Mouse (Mus musculus): ENCODE measurements around the gene Kars. TPM values are rescaled to one million over a fixed set of nuclear protein-coding genes. Genes with fewer than 3 reads are reported as not detected.

Gene Kars
- total and polyA plus RNA-seq, 3 experiments, result 295 to 642 (median 355) TPM

- H3K4me3 ChIP-seq (ENCODE audit: control insufficient read depth in 1 of 2, insufficient read depth in 1 of 2, low read depth in 2 of 2, low read length in 2 of 2), result no peak overlapping the region
- DNase-seq (ENCODE audit: low read depth, low spot score), result peak; percentile 83
- H3K27me3 ChIP-seq (ENCODE audit: control insufficient read depth in 1 of 2, insufficient read depth in 2 of 2, low read length in 2 of 2), result no peaks in the 10 kb centered on the region
- peaks cover 2 to 5% of the 10 kb centered on the region in 2 experiments; a peak in 3 of 4 replicates for H3K4me1 ChIP-seq (ENCODE audit: control insufficient read depth in 1 of 2, insufficient read depth in 2 of 2, low read length in 2 of 2)
- H3K36me3 ChIP-seq (ENCODE audit: control insufficient read depth in 1 of 2, insufficient read depth in 2 of 2, low read length in 2 of 2), result no peaks in the 10 kb centered on the region
- TF ChIP-seq SMC3 (IDR thresholded peaks at IDR 0.05; ENCODE audit: low read depth, low read length) (peak; percentile 73), UBTF (IDR thresholded peaks at IDR 0.05; ENCODE audit: borderline replicate concordance, insufficient read depth, low read depth, low read length) (no peak), ZMIZ1 (IDR thresholded peaks at IDR 0.05; ENCODE audit: low read depth, low read length) (no peak), CHD2 (IDR thresholded peaks at IDR 0.05; ENCODE audit: low read length) (no peak), MYC (IDR thresholded peaks at IDR 0.05; ENCODE audit: low read depth, low read length) (0 out of 2 replicates have a peak, but pooled peaks have one; percentile 52), E2F4 (IDR thresholded peaks at IDR 0.05; ENCODE audit: borderline replicate concordance, low read depth, low read length) (no peak), HCFC1 (IDR thresholded peaks at IDR 0.05; ENCODE audit: low read depth, low read length) (0 out of 2 replicates have a peak, but pooled peaks have one; percentile 19), ZNF384 (IDR thresholded peaks at IDR 0.05; ENCODE audit: low read depth, low read length) (0 out of 2 replicates have a peak, but pooled peaks have one; percentile 16), MXI1 (IDR thresholded peaks at IDR 0.05; ENCODE audit: low read depth, low read length) (no peak), ZC3H11A (IDR thresholded peaks at IDR 0.05; ENCODE audit: low read depth, low read length) (peak; percentile 74), BHLHE40 (IDR thresholded peaks at IDR 0.05; ENCODE audit: borderline replicate concordance, low read depth, low read length) (0 out of 2 replicates have a peak, but pooled peaks have one; percentile 16), SIN3A (IDR thresholded peaks at IDR 0.05; ENCODE audit: low read length) (peak; percentile 48; the same call in 1 of the 2 replicates), CHD1 (IDR thresholded peaks at IDR 0.05; ENCODE audit: low read depth, low read length) (no peak), RCOR1 (IDR thresholded peaks at IDR 0.05; ENCODE audit: low read depth, low read length) (0 out of 2 replicates have a peak, but pooled peaks have one; percentile 34), RAD21 (IDR thresholded peaks at IDR 0.05; ENCODE audit: low read depth, low read length) (peak; percentile 90), CTCF (IDR thresholded peaks at IDR 0.05 in 2 of 3, conservative IDR thresholded peaks at IDR 0.05 in 1 of 3; ENCODE audit: control insufficient read depth in 1 of 3, insufficient read depth in 1 of 3, low read depth in 2 of 3, low read length in 3 of 3, poor library complexity in 1 of 3, severe bottlenecking in 1 of 3) (peak; percentile 73 to 96 (median 86))
- no peak overlapping the region for H3K27ac ChIP-seq (ENCODE audit: control insufficient read depth, low read depth, low read length)
- H3K9ac ChIP-seq (ENCODE audit: control insufficient read depth, low read depth, low read length, poor library complexity, severe bottlenecking), result no peak overlapping the region
- no peaks in the 10 kb centered on the region for H3K9me3 ChIP-seq (replicated peaks; ENCODE audit: insufficient read depth, low read length)
- H3K79me2 ChIP-seq (ENCODE audit: control insufficient read depth, insufficient read depth, low read length, poor library complexity), result no peaks in the 10 kb centered on the region
These were observed 23.5 kb upstream of the Kars start for GRCm38 (mm10) chr8:112034603-112035002.

GRCm38 (mm10) chr8:112033071-112033470, 21.9 kb upstream of the Kars start:
- Histone ChIP-seq H3K27me3 (ENCODE audit: control insufficient read depth in 1 of 2, insufficient read depth in 2 of 2, low read length in 2 of 2) (no peaks in the 10 kb centered on the region; a peak in 1 of 4 replicates), H3K4me3 (ENCODE audit: control insufficient read depth in 1 of 2, insufficient read depth in 1 of 2, low read depth in 2 of 2, low read length in 2 of 2) (no peak overlapping the region), H3K27ac (ENCODE audit: control insufficient read depth, low read depth, low read length) (no peak overlapping the region), H3K9ac (ENCODE audit: control insufficient read depth, low read depth, low read length, poor library complexity, severe bottlenecking) (no peak overlapping the region), H3K79me2 (ENCODE audit: control insufficient read depth, insufficient read depth, low read length, poor library complexity) (no peaks in the 10 kb centered on the region), H3K9me3 (replicated peaks; ENCODE audit: insufficient read depth, low read length) (no peaks in the 10 kb centered on the region), H3K36me3 (ENCODE audit: control insufficient read depth in 1 of 2, insufficient read depth in 2 of 2, low read length in 2 of 2) (no peaks in the 10 kb centered on the region), H3K4me1 (ENCODE audit: control insufficient read depth in 1 of 2, insufficient read depth in 2 of 2, low read length in 2 of 2) (peaks cover 2 to 5% of the 10 kb centered on the region in 2 experiments; a peak in 3 of 4 replicates)
- no peak for TF ChIP-seq CTCF (IDR thresholded peaks at IDR 0.05 in 2 of 3, conservative IDR thresholded peaks at IDR 0.05 in 1 of 3; ENCODE audit: control insufficient read depth in 1 of 3, insufficient read depth in 1 of 3, low read depth in 2 of 3, low read length in 3 of 3, poor library complexity in 1 of 3, severe bottlenecking in 1 of 3)
- TF ChIP-seq SMC3 (IDR thresholded peaks at IDR 0.05; ENCODE audit: low read depth, low read length), result no peak
- no peak for TF ChIP-seq ZC3H11A (IDR thresholded peaks at IDR 0.05; ENCODE audit: low read depth, low read length)
- no peak for TF ChIP-seq NELFE (IDR thresholded peaks at IDR 0.05; ENCODE audit: low read depth, low read length)
- no peak for TF ChIP-seq TBP (IDR thresholded peaks at IDR 0.05; ENCODE audit: low read depth, low read length)
- TF ChIP-seq E2F4 (IDR thresholded peaks at IDR 0.05; ENCODE audit: borderline replicate concordance, low read depth, low read length), result no peak
- TF ChIP-seq TCF12 (IDR thresholded peaks at IDR 0.05; ENCODE audit: low read depth, low read length), result no peak
- TF ChIP-seq POLR2AphosphoS2 (IDR thresholded peaks at IDR 0.05; ENCODE audit: low read length), result no peak
- no peak for TF ChIP-seq ZNF384 (IDR thresholded peaks at IDR 0.05; ENCODE audit: low read depth, low read length)
- DNase-seq (ENCODE audit: low read depth, low spot score), result no peak
